Mouse (Mus musculus) cortical plate, adult 2 months (tissue): ENCODE data around the gene Olfr119.
"Not testable (repeated sequence)": the region's sequence is repeated elsewhere in the genome, so short reads cannot be mapped to it uniquely, and the experiment has no call there.

Experiments
- CTCF ChIP-seq: fragments of 200-500 bp; IDR thresholded peaks from 2 replicates; pipeline ENCODE4 v1.5.1; 2011; ENCODE audit warnings: mild to moderate bottlenecking, control low read depth, low read length; ENCODE audit not compliant: insufficient read depth; ENCODE audit errors: extremely low read depth
- POLR2A ChIP-seq: fragments of 200-500 bp; IDR thresholded peaks from 2 replicates; pipeline ENCODE4 v1.6.1; 2011; ENCODE audit warnings: mild to moderate bottlenecking, low read length, control low read depth; ENCODE audit not compliant: insufficient read depth; ENCODE audit errors: extremely low read depth

- not testable (repeated sequence) for TF ChIP-seq POLR2A, CTCF
Observed at GRCm38 (mm10) chr17:37696264-37696663, at the start of gene Olfr119.
